Mouse (Mus musculus) T-helper 17 cell (primary cell): Measurements from ENCODE around the gene Wdr83.

Source experiments
- in situ Hi-C, 2 experiments: fragments of 300-600 bp; cut with MboI, MseI; formaldehyde crosslinking; loops; 1 replicate in 1 of 2; 2 replicates in 1 of 2; pipeline ENCODE4 v1.15.1; 2025; ENCODE audit warnings: high pct_unique_total_duplicates in 2 of 2

The Wdr83 gene

DNA sequence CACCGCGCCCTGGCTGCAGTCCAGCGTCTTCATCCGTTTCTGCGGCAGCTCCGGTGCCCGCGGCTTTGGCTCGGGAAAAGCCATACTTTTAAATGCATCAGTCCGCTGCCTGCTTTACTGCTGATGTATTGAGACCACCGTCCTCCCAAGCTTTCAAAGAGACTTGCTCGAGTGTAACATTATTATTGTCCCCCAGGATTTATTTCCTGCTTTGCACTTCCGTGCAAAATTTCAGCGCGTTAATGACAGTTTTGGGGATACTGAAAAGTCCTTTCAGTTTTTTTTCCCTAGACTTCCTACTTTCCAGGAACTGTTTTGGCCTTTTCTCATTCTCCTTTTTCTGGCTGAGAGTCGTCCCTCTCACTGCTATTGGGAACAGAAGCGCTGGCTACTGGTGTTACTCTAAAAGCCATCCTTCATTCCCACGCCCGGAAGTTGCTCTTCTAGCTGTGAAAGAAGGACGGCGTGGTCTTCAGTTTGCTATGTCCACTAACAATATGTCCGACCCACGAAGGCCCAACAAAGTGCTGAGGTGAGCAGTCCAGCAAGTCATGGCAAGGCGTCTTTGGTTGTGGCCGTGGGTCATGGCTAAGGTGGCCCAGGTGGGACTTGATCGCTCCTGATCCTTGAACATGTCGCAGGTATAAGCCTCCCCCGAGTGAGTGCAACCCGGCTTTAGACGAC is 432 bp downstream of the Wdr83 start, which contains the start of gene Wdr83os:
Wdr83os (plus strand) TSS at position 209 of the 684 bp plus-strand sequence.
- in situ Hi-C loops: loop anchor here in 1 of 2 experiments (25.0 kb wide), 1 partner anchor 457 kb away; no protein-coding TSS in a partner anchor

DNA sequence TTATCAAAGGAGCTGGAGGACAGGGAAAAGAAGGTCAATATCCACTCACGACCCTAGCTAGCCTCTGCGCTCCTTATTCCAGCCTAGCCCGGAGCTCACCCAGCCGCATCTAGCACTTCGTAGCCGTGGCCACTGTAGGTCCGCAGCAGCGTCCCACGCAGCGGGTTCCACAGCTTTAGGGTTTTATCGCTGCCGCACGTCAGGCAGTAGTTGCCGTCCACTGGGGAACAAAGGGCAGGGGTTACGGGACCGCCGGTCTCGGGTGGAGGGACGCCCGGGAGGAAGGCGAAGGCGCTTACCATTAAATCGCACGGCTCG is 933 bp downstream of the Wdr83 start:
- in situ Hi-C loops: loop anchor here in 1 of 2 experiments (25.0 kb wide), 1 partner anchor 457 kb away; no protein-coding TSS in a partner anchor

DNA sequence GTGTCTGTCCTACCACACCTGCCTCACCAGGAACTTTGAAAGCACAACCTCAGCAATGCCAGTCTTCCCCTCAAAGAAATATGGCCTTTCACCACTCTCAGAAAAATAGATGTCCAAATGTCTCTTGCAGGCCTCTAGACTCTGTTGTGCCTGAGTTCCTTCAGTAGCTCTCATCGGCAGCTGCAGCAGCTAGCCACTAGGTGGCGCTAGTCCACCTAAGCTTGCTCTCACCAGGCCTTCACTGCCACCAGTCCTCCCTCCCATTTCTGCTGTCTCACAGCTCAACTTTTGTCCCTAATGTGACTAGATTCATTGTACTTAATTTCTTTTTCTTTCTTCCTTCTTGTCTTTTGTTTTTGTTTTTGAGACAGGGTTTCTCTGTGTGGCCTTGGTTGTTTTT is 4.1 kb downstream of the Wdr83 start:
- in situ Hi-C loops: loop anchor here (5.0 to 25.0 kb wide), 2 partner anchors 100 to 460 kb away; partner anchors contain the start of gene Junb (in 1 of the 2)

DNA sequence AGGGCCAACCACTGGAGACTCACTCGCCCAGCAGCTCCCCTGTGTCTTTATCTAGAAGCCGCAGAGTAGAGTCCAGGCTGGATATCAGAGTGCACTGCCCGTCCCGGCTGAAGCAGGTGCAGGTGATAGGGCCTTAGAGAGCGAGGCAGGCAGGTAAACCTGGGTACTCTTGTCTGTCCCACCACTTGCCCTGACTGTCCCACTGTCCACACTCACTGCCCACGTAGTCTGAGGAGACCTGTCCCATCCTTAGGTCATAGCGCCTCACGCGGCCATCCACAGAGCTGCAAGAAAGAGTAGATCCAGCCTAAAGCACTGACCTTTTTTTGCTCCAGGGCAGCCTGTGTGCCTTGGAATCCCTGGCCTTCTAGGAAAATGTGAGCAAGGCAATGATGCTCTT is 5.1 kb downstream of the Wdr83 start:
- in situ Hi-C loops: loop anchor here (5.0 to 25.0 kb wide), 2 partner anchors 99 to 461 kb away; partner anchors contain the start of gene Junb (in 1 of the 2)

DNA sequence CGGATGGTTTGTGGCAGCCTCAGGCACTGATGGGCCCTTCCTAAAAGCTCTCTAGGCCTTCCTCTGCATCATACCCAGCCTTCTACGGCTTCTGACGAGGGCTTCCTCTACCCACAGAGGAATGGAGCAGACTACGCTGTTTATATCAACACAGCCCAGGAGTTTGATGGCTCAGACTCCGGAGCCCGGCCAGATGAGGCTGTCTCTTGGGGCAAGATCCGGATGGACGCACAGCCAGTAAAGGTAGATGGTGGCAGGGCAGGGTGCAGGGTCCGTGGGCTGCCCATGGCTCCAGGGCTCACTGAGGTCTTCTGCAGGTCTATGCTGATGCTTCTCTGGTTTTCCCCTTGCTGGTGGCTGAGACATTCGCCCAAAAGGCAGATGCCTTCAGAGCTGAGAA is 6.5 kb downstream of the Wdr83 start:
- in situ Hi-C loops: loop anchor here (5.0 to 25.0 kb wide), 4 partner anchors 97 to 1387 kb away; partner anchors contain the start of genes D8Ertd738e (in 1 of the 2), Junb (in 1 of the 2), Pkn1 (in 1 of the 2) and Zswim4 (in 1 of the 2)

DNA sequence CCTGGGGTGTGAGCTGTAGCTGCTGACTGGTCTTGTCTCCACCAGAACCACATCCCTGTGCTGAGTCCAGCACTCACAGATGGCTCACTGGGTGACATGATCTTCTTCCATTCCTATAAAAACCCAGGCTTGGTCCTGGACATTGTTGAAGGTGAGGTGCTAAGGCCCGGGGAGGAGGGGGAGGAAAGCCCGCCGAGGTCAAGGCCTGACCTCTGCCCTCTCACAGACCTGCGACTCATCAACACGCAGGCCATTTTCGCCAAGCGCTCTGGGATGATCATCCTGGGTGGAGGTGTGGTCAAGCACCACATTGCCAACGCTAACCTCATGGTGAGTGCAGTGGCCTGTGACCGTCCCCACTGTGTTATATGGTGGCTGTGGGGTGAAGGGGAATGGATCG is 6.9 kb downstream of the Wdr83 start:
- in situ Hi-C loops: loop anchor here in 1 of 2 experiments (25.0 kb wide), 2 partner anchors 837 to 1387 kb away; partner anchors contain the start of genes D8Ertd738e, Pkn1 and Zswim4

DNA sequence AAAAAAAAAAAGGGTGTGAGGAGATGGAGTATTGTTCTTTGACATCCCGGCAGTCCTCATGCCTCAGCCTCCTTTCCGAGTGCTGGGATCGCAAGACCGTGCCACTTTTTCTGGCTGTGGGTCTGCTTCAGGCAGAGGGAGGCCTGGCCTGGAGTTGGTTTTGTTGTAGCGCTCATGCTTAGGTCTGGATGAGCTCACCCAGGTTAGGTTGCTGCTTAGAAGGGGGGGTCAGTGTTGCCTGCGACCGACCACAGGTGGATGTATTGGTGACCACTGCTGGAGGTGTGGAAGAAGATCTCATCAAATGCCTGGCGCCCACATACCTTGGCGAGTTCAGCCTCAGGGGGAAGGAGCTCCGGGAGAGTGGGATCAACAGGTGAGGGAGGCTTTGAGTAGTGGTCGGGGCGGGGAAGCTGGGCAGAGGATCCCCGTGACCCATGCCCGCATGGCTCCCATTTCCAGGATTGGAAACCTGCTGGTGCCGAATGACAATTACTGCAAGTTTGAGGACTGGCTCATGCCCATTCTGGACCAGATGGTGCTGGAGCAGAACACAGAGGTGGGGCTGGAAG is 8.0 kb downstream of the Wdr83 start:
- in situ Hi-C loops: loop anchor here in 1 of 2 experiments (25.0 kb wide), 2 partner anchors 836 to 1386 kb away; partner anchors contain the start of genes D8Ertd738e, Pkn1 and Zswim4

DNA sequence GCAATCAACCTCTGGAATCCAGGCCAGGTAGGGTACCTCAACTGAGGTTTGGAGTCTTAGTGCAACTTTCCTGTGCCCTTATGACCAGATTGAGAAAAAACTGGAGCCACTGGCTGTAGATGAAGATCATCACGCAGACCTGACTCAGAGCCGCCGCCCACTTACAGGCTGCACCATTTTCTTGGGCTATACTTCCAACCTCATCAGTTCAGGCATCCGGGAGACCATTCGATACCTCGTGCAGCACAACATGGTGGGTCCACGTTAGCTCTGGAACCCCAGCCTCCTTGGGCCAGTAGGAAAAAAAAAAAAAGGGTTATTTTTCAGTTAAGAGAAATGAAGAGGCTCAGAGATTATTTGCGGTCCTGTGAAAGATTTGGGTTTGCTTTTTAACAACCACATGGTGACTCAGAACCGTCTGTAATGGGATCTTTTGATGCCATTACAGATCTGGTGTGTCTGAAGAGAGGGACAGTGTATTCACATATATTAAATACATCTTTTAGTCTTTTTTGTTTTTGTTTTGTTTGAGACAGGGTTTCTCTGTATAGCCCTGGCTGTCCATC is 8.7 kb downstream of the Wdr83 start:
- in situ Hi-C loops: loop anchor here in 1 of 2 experiments (25.0 kb wide), 2 partner anchors 835 to 1385 kb away; partner anchors contain the start of genes D8Ertd738e, Pkn1 and Zswim4

DNA sequence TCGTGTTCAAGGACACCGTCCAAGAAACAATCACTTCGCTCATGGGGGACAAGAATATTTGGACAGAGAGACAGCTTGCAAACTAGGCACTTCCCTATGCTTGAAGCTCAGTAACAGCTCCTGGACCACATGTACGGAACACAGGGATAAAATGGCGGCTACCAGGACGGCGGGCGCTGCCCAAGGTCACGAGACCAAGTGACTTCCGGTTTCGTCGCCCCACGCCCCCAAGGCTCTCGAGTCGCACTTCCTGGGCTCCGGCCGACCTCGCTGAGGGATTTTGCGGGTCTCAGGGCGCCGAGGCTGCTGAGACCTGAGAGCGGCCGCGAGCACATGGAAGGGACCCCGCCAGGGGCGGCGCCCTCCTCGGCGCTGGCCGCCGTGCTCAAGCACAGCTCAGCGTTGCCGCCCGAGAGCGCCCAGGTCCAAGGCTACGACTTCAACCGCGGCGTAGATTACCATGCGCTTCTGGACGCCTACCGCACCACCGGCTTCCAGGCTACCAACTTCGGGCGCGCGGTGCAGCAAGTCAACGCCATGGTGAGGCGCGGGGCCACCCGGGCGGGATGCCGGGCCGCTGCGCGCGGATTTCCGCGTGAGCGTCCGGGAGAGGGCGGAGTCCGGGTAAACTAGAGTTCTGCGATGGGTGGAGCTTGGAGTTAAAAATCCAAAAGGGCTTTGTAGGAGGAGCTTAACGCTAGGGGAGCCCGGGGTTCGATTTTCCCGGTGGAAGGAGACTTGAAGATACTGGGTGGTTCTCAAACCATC is 9.4 kb downstream of the Wdr83 start, which contains the start of gene Dhps:
Dhps (plus strand) TSS at position 244 of the 768 bp plus-strand sequence.
- in situ Hi-C loops: loop anchor here in 1 of 2 experiments (25.0 kb wide), 2 partner anchors 834 to 1384 kb away; partner anchors contain the start of genes D8Ertd738e, Pkn1 and Zswim4

DNA sequence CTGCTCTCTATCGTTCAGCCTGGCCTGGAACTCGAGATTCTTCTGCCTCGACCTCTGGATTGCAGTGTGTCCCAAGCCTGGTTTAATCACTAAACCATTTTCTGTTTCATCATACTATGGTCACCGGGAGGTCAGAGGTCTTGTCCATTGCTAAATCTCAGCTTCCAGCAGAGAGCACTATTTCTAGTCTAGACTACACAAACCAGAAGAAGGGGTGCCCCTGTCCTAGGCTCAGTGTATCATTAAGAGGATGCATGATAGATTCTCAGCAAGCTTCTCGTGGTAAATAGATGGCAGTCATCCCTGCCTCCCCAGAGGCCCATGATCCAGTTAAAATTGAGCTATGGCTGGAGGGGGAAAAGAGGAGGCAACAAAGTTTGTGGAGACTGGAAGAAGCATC is 10.1 kb downstream of the Wdr83 start:
- in situ Hi-C loops: loop anchor here in 1 of 2 experiments (25.0 kb wide), 2 partner anchors 834 to 1384 kb away; partner anchors contain the start of genes D8Ertd738e, Pkn1 and Zswim4

DNA sequence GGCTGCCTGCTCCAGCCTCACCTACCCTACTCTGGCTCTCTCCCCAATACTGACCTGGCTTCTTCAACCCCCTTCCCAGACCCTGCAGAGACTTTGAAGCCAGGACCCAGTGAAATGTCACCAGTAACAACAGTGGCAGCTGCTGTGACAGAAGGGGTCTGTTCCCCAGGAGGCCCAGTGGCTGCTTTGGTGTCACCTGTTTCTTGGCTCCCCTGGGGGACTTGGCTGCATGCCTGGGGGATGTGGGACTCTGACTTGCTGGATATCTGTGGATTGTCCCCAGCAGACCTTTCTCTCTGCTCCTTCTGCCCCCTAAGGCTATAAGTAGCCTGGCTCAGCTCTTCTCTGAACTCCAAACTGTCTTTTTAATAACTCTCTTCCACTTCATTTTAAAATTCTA is 13.1 kb downstream of the Wdr83 start, which contains the start of gene Gm5741:
Gm5741 (minus strand) TSS at position 1 of the 400 bp plus-strand sequence.
- in situ Hi-C loops: loop anchor here in 1 of 2 experiments (25.0 kb wide), 2 partner anchors 831 to 1381 kb away; partner anchors contain the start of genes D8Ertd738e, Pkn1 and Zswim4

DNA sequence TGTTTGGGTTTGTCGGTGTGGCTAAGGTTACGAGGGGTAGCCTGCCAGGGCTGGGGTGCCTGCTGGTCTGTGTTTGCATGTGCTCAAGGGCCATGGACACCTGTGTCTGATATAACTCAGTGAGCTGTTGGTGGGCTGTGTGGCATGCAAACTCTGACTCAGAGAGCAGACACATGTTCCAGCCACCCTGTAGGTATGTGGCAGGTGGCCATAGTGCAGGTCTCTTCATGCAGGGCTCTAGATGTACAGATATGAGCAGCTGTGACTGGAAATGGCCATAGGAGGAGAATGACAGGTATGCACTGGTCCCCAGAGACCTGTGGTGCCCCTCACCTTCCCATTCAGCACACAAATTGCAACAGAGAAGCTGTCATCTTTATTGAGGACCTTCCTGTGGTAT is 14.0 kb downstream of the Wdr83 start:
- in situ Hi-C loops: loop anchor here in 1 of 2 experiments (25.0 kb wide), 2 partner anchors 830 to 1380 kb away; partner anchors contain the start of genes D8Ertd738e, Pkn1 and Zswim4

DNA sequence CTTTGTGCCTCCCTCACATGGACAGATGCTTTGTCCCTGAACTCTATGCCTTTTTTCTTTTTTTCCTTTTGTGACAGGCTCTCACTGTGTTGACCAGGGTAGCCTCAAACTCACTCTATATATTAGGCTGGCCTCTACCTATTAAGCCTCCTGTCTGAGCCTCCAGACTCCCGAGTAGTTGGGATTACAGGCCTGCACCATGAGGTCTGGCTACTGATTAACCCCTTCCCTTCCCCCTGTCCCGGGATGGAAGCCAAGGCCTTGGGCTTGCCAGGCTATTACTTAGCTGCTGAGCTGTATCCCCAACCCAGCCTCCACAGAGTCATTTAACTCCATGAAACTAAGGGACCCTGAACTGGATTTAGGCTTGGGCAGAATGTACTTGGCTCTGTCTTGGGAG is 15.9 kb downstream of the Wdr83 start:
- in situ Hi-C loops: loop anchor here in 1 of 2 experiments (25.0 kb wide), 2 partner anchors 828 to 1378 kb away; partner anchors contain the start of genes D8Ertd738e, Pkn1 and Zswim4

DNA sequence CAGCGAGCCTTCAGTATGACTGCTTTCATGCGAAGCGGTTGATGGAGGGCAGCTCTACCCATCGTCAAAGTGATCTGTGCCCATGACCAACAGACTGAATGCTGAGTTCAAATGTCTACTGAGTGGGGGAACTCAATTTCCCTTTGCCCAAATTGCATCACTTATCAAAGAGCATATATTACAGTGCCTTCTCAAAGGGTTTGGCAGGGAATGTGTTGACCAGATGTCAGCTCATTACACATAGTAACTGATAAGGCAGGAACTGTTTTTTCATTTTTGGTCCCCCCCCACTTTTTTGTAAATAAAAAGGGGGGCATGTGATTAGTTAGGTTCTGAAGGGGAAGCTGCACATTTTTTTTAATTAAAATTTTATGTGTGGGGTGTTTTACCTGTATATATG is 18.5 kb downstream of the Wdr83 start:
- in situ Hi-C loops: loop anchor here in 1 of 2 experiments (25.0 kb wide), 2 partner anchors 825 to 1375 kb away; partner anchors contain the start of genes D8Ertd738e, Pkn1 and Zswim4

DNA sequence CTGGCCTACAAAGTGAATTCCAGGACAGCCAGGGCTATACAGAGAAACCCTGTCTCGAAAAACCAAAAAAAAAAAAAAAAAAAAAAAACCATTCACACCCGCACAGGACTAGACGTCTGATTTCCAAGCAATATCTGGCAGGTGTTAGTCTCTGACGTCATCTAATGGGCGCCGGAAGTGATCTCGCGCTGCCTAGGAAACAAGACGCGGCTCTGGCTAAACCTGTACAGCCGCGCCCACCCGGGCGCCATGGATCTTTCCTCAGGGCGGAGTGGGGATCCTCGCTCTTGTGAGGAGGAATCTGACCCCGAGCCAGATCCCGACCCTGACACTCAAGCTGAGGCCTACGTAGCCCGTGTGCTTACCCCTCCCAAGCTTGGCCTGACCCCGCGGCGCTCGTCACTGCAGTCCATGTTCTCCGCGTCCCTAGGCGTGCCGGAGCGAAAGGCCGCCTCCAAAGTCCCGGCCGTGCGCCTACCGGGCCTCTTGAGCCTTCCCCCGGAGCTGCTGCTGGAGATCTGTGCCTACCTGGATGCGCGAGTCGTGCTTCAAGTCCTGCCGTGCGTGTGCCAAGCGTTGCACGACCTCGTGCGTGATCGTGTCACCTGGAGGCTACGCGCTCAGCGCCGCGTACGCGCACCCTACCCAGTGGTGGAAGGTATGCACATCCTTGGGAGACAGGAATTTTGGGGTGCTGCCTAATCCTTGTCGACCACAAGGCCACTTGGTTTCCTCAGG is 21.1 kb downstream of the Wdr83 start, which contains the start of gene Fbxw9:
Fbxw9 (plus strand) TSS at position 177 of the 738 bp plus-strand sequence.
- in situ Hi-C loops: loop anchor here in 1 of 2 experiments (25.0 kb wide), 2 partner anchors 823 to 1373 kb away; partner anchors contain the start of genes D8Ertd738e, Pkn1 and Zswim4

DNA sequence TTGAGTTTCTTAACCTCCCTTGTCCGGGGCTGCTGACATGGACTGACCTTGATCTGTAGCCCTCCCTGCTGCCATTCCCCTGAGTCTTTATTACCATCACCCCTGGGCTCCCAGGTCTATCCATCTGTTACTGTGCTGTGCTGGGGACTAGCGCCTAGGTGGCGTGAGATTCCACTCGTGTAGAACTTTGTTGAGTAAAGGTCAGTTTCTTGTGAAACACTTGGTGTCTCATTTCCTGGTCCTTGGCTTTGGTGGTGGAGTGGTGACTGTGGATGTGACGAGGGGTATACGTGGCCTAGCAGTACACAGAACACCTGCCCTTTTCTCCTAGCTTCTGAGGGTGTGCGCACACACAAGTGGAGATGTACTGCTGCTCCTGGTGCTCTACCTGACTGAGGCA is 23.7 kb downstream of the Wdr83 start:
- in situ Hi-C loops: loop anchor here in 1 of 2 experiments (25.0 kb wide), 2 partner anchors 820 to 1370 kb away; partner anchors contain the start of genes D8Ertd738e, Pkn1 and Zswim4

DNA sequence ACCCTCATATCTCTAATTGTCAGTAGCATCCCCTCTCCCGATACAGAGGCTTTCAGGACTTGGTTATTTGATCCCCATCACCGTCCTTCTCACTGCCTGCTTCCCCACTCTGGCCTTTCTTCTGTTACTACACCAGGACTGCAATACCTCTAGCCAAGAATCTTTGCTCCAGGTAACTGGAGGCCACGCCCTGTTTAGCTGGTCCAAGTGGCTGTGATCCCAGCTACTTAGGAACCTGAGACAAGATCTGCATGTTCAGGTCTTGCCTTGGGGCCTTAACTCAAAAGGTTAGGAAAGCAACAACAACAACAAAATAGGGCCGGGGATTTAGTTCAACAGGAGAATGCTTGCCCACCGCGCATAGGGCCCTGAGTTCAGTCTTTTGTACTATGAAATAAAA is 37.5 kb downstream of the Wdr83 start:
- in situ Hi-C loops: no loop called here

DNA sequence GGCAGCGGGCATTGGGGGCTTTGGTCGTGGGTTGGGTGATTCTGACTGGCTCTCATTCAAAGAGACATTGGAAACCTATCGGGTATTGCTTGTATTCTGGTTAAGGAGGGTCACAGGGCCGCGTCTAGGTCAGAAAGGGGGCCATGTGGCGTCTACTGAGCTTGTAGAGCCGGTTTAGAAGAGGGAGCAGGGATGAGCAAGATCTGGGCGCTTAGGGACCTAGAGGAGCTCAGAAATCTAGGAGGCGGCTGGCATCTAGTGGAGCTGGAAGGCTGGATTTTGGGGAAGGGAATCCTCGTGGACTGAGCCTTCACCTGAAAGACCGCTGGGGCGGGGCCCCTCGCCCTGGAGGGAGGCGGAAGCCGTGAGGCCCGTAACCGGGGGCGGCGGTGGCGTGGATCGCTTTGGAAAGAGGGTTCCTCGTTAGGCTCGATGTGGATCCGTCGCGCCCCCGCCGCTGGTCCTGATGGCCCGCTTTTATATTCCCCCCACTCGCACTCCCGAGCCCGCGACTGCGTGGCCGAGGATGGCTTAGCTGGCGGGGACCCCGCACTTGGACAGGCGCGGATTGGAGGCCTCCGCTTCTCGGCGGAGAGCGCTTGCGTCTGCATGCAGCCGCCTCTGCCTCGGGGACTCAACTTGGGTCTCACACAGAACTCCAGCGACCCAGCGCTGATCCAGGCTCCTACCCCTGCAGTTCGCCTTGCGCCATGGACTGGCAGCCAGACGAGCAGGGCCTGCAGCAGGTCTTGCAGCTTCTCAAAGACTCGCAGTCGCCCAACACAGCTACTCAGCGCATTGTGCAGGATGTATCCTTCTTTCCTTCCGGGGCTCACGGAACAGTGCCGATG is 43.2 kb downstream of the Wdr83 start:
- in situ Hi-C loops: no loop called here

DNA sequence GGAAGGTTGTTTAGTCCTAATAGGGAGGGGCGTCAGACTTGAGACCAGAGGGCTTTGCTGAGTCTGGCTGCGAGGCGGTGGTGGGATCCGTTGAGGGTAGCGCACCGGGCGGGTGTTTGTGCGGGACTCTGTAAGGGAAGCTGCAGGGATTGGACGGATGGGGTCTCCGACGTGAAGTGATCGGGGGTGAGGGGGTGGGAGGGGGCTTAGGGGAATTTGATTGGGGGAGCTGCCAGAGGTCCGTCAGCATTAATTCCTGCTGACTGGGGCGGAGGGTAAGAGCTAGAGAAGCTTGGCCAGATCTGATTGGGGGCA is 43.8 kb downstream of the Wdr83 start:
- in situ Hi-C loops: no loop called here
